Mouse (Mus musculus) mouse trophoblast stem cell (cell line): ENCODE data around the gene Trex2.

Source experiments
- in situ Hi-C, 2 experiments: fragments of 300-500 bp; cut with MseI, MboI; formaldehyde crosslinking; loops; 2 replicates in 1 of 2; 3 replicates in 1 of 2; pipeline ENCODE4 v1.15.1; 2025

The Trex2 gene

GRCm38 (mm10) chrX:73435252-73435651 lies at the start of gene Trex2:
Gene Trex2 (minus strand): TSS chrX:73435344.
- in situ Hi-C loops, result loop anchor here (10.0 to 25.0 kb wide), 3 partner anchors 120 to 423 kb away; no protein-coding TSS in a partner anchor

GRCm38 (mm10) chrX:73484870-73485269 lies 49.7 kb upstream of the Trex2 start:
- in situ Hi-C loops, result loop anchor here in 1 of 2 experiments (5.0 kb wide), 1 partner anchor 38 kb away; no protein-coding TSS in a partner anchor

GRCm38 (mm10) chrX:73484076-73484475 lies 48.9 kb upstream of the Trex2 start:
- in situ Hi-C loops, result no loop called here

- in situ Hi-C loops, result no loop called here
Observed at GRCm38 (mm10) chrX:73483484-73483810, 48.3 kb upstream of the Trex2 start, which contains the start of gene Bgn. Gene Bgn (plus strand): TSS chrX:73483602.

GRCm38 (mm10) chrX:73482643-73483483 lies 47.7 kb upstream of the Trex2 start:
- in situ Hi-C loops, result no loop called here

- in situ Hi-C loops, result no loop called here
Observed at GRCm38 (mm10) chrX:73480334-73480733, 45.2 kb upstream of the Trex2 start.

- in situ Hi-C loops, result no loop called here
Observed at GRCm38 (mm10) chrX:73479656-73480055, 44.5 kb upstream of the Trex2 start.

GRCm38 (mm10) chrX:73477500-73477899 lies 42.4 kb upstream of the Trex2 start:
- in situ Hi-C loops, result no loop called here

GRCm38 (mm10) chrX:73476621-73477020 lies 41.5 kb upstream of the Trex2 start:
- in situ Hi-C loops, result no loop called here

- in situ Hi-C loops, result no loop called here
Observed at GRCm38 (mm10) chrX:73475658-73476256, 40.6 kb upstream of the Trex2 start.

- in situ Hi-C loops, result no loop called here
Observed at GRCm38 (mm10) chrX:73474340-73475165, 39.4 kb upstream of the Trex2 start.

- in situ Hi-C loops, result no loop called here
Observed at GRCm38 (mm10) chrX:73471764-73472163, 36.6 kb upstream of the Trex2 start.

GRCm38 (mm10) chrX:73468752-73469151 lies 33.6 kb upstream of the Trex2 start:
- in situ Hi-C loops, result no loop called here

- in situ Hi-C loops, result no loop called here
Observed at GRCm38 (mm10) chrX:73468330-73468729, 33.2 kb upstream of the Trex2 start.

- in situ Hi-C loops, result no loop called here
Observed at GRCm38 (mm10) chrX:73467446-73468241, 32.5 kb upstream of the Trex2 start.

GRCm38 (mm10) chrX:73465483-73466186 lies 30.5 kb upstream of the Trex2 start:
- in situ Hi-C loops, result no loop called here

GRCm38 (mm10) chrX:73460792-73461191 lies 25.6 kb upstream of the Trex2 start:
- in situ Hi-C loops, result no loop called here

GRCm38 (mm10) chrX:73458877-73459392 lies 23.8 kb upstream of the Trex2 start, which contains the start of gene Haus7:
Gene Haus7 (minus strand): TSS chrX:73459044.
- in situ Hi-C loops, result no loop called here

- in situ Hi-C loops, result no loop called here
Observed at GRCm38 (mm10) chrX:73451949-73452348, 16.8 kb upstream of the Trex2 start.

- in situ Hi-C loops, result loop anchor here in 1 of 2 experiments (25.0 kb wide), 1 partner anchor 429 kb away; no protein-coding TSS in a partner anchor
Observed at GRCm38 (mm10) chrX:73441428-73441827, 6.3 kb upstream of the Trex2 start.
